Mouse (Mus musculus): ENCODE measurements around the gene Foxr2. TPM values are rescaled to one million over a fixed set of nuclear protein-coding genes. Genes with fewer than 3 reads are reported as not detected.

Gene Foxr2
- not detected in 4 replicates for total RNA-seq (2023; ENCODE audit: inconsistent age)

DNA sequence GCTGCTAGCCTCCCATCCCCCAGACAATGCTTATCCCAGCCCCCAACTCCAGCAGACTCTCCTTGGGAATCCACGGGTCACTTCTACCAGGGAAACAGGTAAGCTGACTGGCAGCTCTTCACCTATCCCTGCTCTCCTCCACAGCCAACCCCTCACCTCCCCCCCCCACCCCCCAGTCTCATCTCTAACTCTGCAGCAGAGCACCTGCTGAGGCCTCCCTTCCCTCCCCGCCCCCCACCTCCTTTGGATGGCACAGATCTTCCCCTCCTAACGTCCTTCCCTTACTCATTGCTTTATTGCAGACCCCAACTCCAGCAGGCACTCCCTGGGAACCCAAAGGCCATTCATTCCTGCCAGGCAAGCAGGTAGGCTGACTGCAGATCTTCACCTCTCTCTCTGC, at the start of gene Foxr2:
Gene Foxr2 (plus strand): TSS at position 301 of the 400 bp plus-strand sequence.

GRCm38 (mm10) chrX:153139734-153140515, 21.3 kb downstream of the Foxr2 start, which contains the start of gene Rragb:
Rragb (plus strand) TSS chrX:153139981.

Other genes with a start within 250 kb of the Foxr2 start
- gene Usp51, start 112.3 kb upstream of the Foxr2 start, total RNA-seq (2023; ENCODE audit: inconsistent age) = 0.24 to 0.39 TPM in 2 of 4 replicates, not detected in the others
- 0.36 to 0.48 TPM (median 0.48 TPM) in 3 of 4 replicates, not detected in the other for gene Mageh1, start 81.2 kb upstream of the Foxr2 start, total RNA-seq (2023; ENCODE audit: inconsistent age)
- gene Rragb, start 21.2 kb downstream of the Foxr2 start, total RNA-seq (2023; ENCODE audit: inconsistent age) = 7.1 to 11.6 TPM (median 9.0 TPM) in 4 replicates
- 3.3 to 10.3 TPM (median 4.8 TPM) in 4 replicates for gene Klf8, start 118.7 kb downstream of the Foxr2 start, total RNA-seq (2023; ENCODE audit: inconsistent age)

Data from B cell, adult (primary cell).